Mouse (Mus musculus): ENCODE data around the gene Atp6v0a1.

DNA sequence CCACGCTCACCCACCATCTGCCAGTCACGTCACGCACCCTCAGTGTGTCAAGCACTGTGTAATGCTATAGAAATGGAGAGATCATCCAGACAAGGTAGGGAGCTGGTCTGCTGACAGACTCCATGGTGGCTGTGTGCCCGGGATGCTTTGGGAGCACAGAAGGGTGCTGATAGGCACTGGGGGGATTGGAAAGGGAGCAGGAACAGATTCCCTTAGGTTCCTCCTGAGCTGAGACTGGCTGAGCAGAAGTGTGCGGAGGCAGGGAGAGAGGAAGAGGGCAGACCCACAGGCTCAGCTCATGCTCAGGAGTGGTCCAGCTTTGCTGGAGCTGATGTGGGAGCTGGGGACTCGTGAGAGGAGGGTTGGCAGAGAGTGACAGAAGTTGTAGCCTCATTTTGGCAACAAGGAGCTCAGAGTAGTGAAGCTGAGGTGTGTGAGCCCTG is 41.8 kb downstream of the Atp6v0a1 start:
- TF ChIP-seq POLR2A (IDR thresholded peaks at IDR 0.05; ENCODE audit: insufficient read depth, low read depth, low read length) (no peak), CTCF (IDR thresholded peaks at IDR 0.05) (no peak)
